ENCODE assay signal across 10 mouse cellular contexts in the genomic region with DNA sequence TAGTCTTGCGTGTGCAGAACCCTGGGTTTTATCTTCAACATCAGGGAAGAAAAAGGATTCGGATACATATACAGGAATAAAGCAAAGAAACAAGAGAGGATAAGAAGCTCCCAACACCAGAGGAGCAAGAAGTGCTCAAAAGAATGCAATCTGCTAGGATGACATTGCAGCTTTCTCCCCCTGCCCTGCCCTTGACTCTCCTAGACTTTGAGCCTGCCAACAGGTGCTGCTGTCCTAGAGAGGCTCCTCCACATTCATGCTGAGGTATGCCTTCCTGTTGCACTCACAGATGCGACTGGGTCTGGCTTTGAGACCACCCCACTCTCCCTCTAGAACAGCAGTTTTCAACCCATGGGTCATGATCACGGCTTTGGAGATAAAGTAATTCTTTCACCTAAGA.
DNase-seq lines count a peak whose midpoint lies in the region; ATAC-seq and TF ChIP-seq lines count a peak whose summit lies in the region.
"Had no signal": no experiment of that assay in that cellular context is flagged by ENCODE, and none has a peak within 500 bp of the region (broad histone marks: within the 10 kb centered on the region; RNA-seq: fewer than 3 reads in every experiment).

No protein-coding gene starts in this region.

- 83% methylated on average over 4 of the region's 4 CpGs for WGBS in embryonic facial prominence, embryonic 13.5 days
- 85% methylated on average over 4 of the region's 4 CpGs for WGBS in embryonic facial prominence, embryonic 10.5 days
- WGBS in intestine, embryonic 16.5 days = 70% methylated on average over 4 of the region's 4 CpGs
- WGBS in intestine, postnatal 0 days = 75% methylated on average over 4 of the region's 4 CpGs
- WGBS in neural tube, embryonic 13.5 days = 83% methylated on average over 4 of the region's 4 CpGs
- 84% methylated on average over 4 of the region's 4 CpGs for WGBS in neural tube, embryonic 15.5 days

- H3K9me3 ChIP-seq in embryonic facial prominence, embryonic 13.5 days = no peaks in the 10 kb centered on the region
- no peaks in the 10 kb centered on the region for H3K9me3 ChIP-seq in embryonic facial prominence, embryonic 10.5 days
- H3K9me3 ChIP-seq in intestine, embryonic 16.5 days (ENCODE audit: control insufficient read depth, low read length) = no peaks in the 10 kb centered on the region
- no peaks in the 10 kb centered on the region for H3K9me3 ChIP-seq in intestine, postnatal 0 days (ENCODE audit: control insufficient read depth)
- no peaks in the 10 kb centered on the region for H3K9me3 ChIP-seq in neural tube, embryonic 13.5 days
- H3K9me3 ChIP-seq in neural tube, embryonic 15.5 days (replicated peaks) = no peaks in the 10 kb centered on the region
- H3K9me3 ChIP-seq: limb, embryonic 13.5 days had no signal

- H3K27me3 ChIP-seq in embryonic facial prominence, embryonic 13.5 days = no peaks in the 10 kb centered on the region
- H3K27me3 ChIP-seq in embryonic facial prominence, embryonic 10.5 days (replicated peaks; ENCODE audit: low read depth, poor library complexity, severe bottlenecking) = no peaks in the 10 kb centered on the region
- H3K27me3 ChIP-seq in intestine, embryonic 16.5 days (replicated peaks; ENCODE audit: control insufficient read depth, insufficient read depth, low read length) = no peaks in the 10 kb centered on the region
- no peaks in the 10 kb centered on the region for H3K27me3 ChIP-seq in intestine, postnatal 0 days (replicated peaks; ENCODE audit: control insufficient read depth, insufficient read depth, low read length)
- H3K27me3 ChIP-seq in neural tube, embryonic 13.5 days = no peaks in the 10 kb centered on the region
- no peaks in the 10 kb centered on the region for H3K27me3 ChIP-seq in neural tube, embryonic 15.5 days (replicated peaks)

- H3K4me1 ChIP-seq in embryonic facial prominence, embryonic 13.5 days = peaks cover 74% of the 10 kb centered on the region
- H3K4me1 ChIP-seq in embryonic facial prominence, embryonic 10.5 days = peaks cover 93% of the 10 kb centered on the region
- H3K4me1 ChIP-seq in intestine, embryonic 16.5 days (ENCODE audit: control insufficient read depth, insufficient read depth, low read length) = peaks cover 71% of the 10 kb centered on the region
- H3K4me1 ChIP-seq in intestine, postnatal 0 days (replicated peaks; ENCODE audit: control insufficient read depth, insufficient read depth, low read length) = peaks cover 23% of the 10 kb centered on the region; the same call in 1 of the 2 replicates
- H3K4me1 ChIP-seq in neural tube, embryonic 13.5 days (replicated peaks) = peaks cover 96% of the 10 kb centered on the region
- H3K4me1 ChIP-seq in neural tube, embryonic 15.5 days = peaks cover 88% of the 10 kb centered on the region

- no peak for TF ChIP-seq CTCF in intestine, postnatal 0 days (IDR thresholded peaks at IDR 0.05; ENCODE audit: low read depth)

- ATAC-seq in embryonic facial prominence, embryonic 13.5 days (ENCODE audit: insufficient number of reproducible peaks, insufficient read depth, low FRiP score, low TSS enrichment, low read depth) = no peak
- ATAC-seq in intestine, embryonic 16.5 days = no peak
- ATAC-seq in intestine, postnatal 0 days = no peak
- ATAC-seq in neural tube, embryonic 13.5 days (ENCODE audit: low read depth) = no peak
- ATAC-seq in neural tube, embryonic 15.5 days (ENCODE audit: low FRiP score) = no peak

- no peak overlapping the region for H3K9ac ChIP-seq in embryonic facial prominence, embryonic 13.5 days
- H3K9ac ChIP-seq in intestine, embryonic 16.5 days (ENCODE audit: low read depth, low read length) = no peak overlapping the region
- no peak overlapping the region for H3K9ac ChIP-seq in intestine, postnatal 0 days (ENCODE audit: low read depth, low read length)
- H3K9ac ChIP-seq in neural tube, embryonic 13.5 days = peak overlapping the region; percentile 8; the same call in 1 of the 2 replicates
- no peak overlapping the region for H3K9ac ChIP-seq in neural tube, embryonic 15.5 days (replicated peaks)
- H3K9ac ChIP-seq: hindbrain, embryonic 14.5 days; limb, embryonic 13.5 days had no signal

- DNase-seq in embryonic facial prominence, embryonic 10.5 days (ENCODE audit: low spot score) = no peak
- DNase-seq in thymus, postnatal 25 days = peak; percentile 55
- no peak for DNase-seq in testis, postnatal 10 days (ENCODE audit: low spot score)

- H3K4me3 ChIP-seq in embryonic facial prominence, embryonic 13.5 days = no peak overlapping the region
- no peak overlapping the region for H3K4me3 ChIP-seq in embryonic facial prominence, embryonic 10.5 days
- no peak overlapping the region for H3K4me3 ChIP-seq in intestine, embryonic 16.5 days (ENCODE audit: low read length)
- H3K4me3 ChIP-seq in intestine, postnatal 0 days (ENCODE audit: low read depth, low read length) = no peak overlapping the region
- no peak overlapping the region for H3K4me3 ChIP-seq in neural tube, embryonic 13.5 days
- H3K4me3 ChIP-seq in neural tube, embryonic 15.5 days (replicated peaks) = no peak overlapping the region
- H3K4me3 ChIP-seq: limb, embryonic 13.5 days had no signal

- H3K4me2 ChIP-seq in embryonic facial prominence, embryonic 13.5 days = no peak overlapping the region
- H3K4me2 ChIP-seq in intestine, embryonic 16.5 days (ENCODE audit: low read depth, low read length) = no peak overlapping the region
- no peak overlapping the region for H3K4me2 ChIP-seq in intestine, postnatal 0 days (replicated peaks; ENCODE audit: low read depth)
- no peak overlapping the region for H3K4me2 ChIP-seq in neural tube, embryonic 13.5 days
- no peak overlapping the region for H3K4me2 ChIP-seq in neural tube, embryonic 15.5 days
- H3K4me2 ChIP-seq: hindbrain, embryonic 14.5 days; limb, embryonic 13.5 days had no signal

- H3K36me3 ChIP-seq in embryonic facial prominence, embryonic 13.5 days = no peaks in the 10 kb centered on the region
- H3K36me3 ChIP-seq in embryonic facial prominence, embryonic 10.5 days (replicated peaks) = peaks cover 22% of the 10 kb centered on the region
- no peaks in the 10 kb centered on the region for H3K36me3 ChIP-seq in intestine, embryonic 16.5 days (ENCODE audit: control insufficient read depth, insufficient read depth, low read length)
- H3K36me3 ChIP-seq in intestine, postnatal 0 days (ENCODE audit: control insufficient read depth, insufficient read depth) = no peaks in the 10 kb centered on the region
- no peaks in the 10 kb centered on the region for H3K36me3 ChIP-seq in neural tube, embryonic 13.5 days
- H3K36me3 ChIP-seq in neural tube, embryonic 15.5 days = no peaks in the 10 kb centered on the region
- H3K36me3 ChIP-seq: limb, embryonic 13.5 days had no signal

- peak overlapping the region; percentile 12; the same call in 1 of the 2 replicates for H3K27ac ChIP-seq in embryonic facial prominence, embryonic 13.5 days
- H3K27ac ChIP-seq in embryonic facial prominence, embryonic 10.5 days (replicated peaks) = no peak overlapping the region
- H3K27ac ChIP-seq in intestine, embryonic 16.5 days (ENCODE audit: low read length) = 0 out of 2 replicates have a peak overlapping the region, but pooled peaks have one; percentile 29
- no peak overlapping the region for H3K27ac ChIP-seq in intestine, postnatal 0 days (ENCODE audit: low read depth, low read length)
- H3K27ac ChIP-seq in neural tube, embryonic 13.5 days (replicated peaks) = peak overlapping the region; percentile 13; the same call in 1 of the 2 replicates
- H3K27ac ChIP-seq in neural tube, embryonic 15.5 days (replicated peaks) = no peak overlapping the region
- H3K27ac ChIP-seq: limb, embryonic 13.5 days had no signal

Comparison
In these comparisons a context has a peak if more than half of its experiments do, and no peak if none do; other contexts are left out.
1. H3K27ac ChIP-seq: peak in embryonic facial prominence, embryonic 13.5 days (single experiment), intestine, embryonic 16.5 days (single experiment) and neural tube, embryonic 13.5 days (single experiment); none in embryonic facial prominence, embryonic 10.5 days (single experiment), intestine, postnatal 0 days (single experiment) and neural tube, embryonic 15.5 days (single experiment).